26 mouse cellular contexts compared by ENCODE assay signal in genomic region chr2:12746856-12747255, GRCm38 (mm10).
DNase-seq lines count a peak whose midpoint lies in the region; ATAC-seq lines count a peak whose summit lies in the region.
"Had no signal": no experiment of that assay in that cellular context is flagged by ENCODE, and none has a peak within 500 bp of the region (broad histone marks: within the 10 kb centered on the region; RNA-seq: fewer than 3 reads in every experiment).

No protein-coding gene starts in this region.

- H3K27ac ChIP-seq in heart, embryonic 16.5 days (ENCODE audit: low read length) = peak overlapping the region; percentile 66
- H3K27ac ChIP-seq in forebrain, embryonic 14.5 days (ENCODE audit: low read depth, low read length) = no peak overlapping the region
- H3K27ac ChIP-seq: embryonic facial prominence, embryonic 13.5 days; liver, embryonic 12.5 days; lung, embryonic 15.5 days; macrophage; midbrain, embryonic 12.5 days; neural tube, embryonic 15.5 days; stomach, postnatal 0 days had no signal

- DNase-seq in heart, postnatal 36 days = no peak
- DNase-seq in frontal cortex, postnatal 36 days (ENCODE audit: low spot score in 2 of 2) = peak; percentile 11 to 70
- peak; percentile 31 to 43 for DNase-seq in layer of hippocampus, postnatal 14 days (ENCODE audit: low spot score in 2 of 2)
- DNase-seq in right cerebral cortex, postnatal 25 days = peak; percentile 27
- DNase-seq in forebrain, embryonic 14.5 days (ENCODE audit: low spot score) = no peak
- no peak for DNase-seq in B cell, adult 2 months
- DNase-seq: adrenal gland, postnatal 25 days; cerebellum, adult 8-10 months; forebrain, postnatal 0 days; gastrocnemius, postnatal 25 days; kidney, adult 8-10 months; kidney, postnatal 4 days; thymus, postnatal 36 days had no signal

- WGBS in heart, embryonic 16.5 days = 37% methylated on average over 1 of the region's 1 CpGs
- 68% methylated on average over 1 of the region's 1 CpGs for WGBS in forebrain, embryonic 14.5 days

- no peak overlapping the region for H3K4me2 ChIP-seq in heart, embryonic 16.5 days (ENCODE audit: low read depth, low read length)
- no peak overlapping the region for H3K4me2 ChIP-seq in forebrain, embryonic 14.5 days (ENCODE audit: low read length)
- H3K4me2 ChIP-seq: embryonic facial prominence, embryonic 13.5 days; heart, embryonic 12.5 days; liver, embryonic 12.5 days; lung, embryonic 15.5 days; midbrain, embryonic 12.5 days; neural tube, embryonic 15.5 days had no signal

- H3K36me3 ChIP-seq in heart, embryonic 16.5 days (ENCODE audit: control insufficient read depth, insufficient read depth) = no peaks in the 10 kb centered on the region
- no peaks in the 10 kb centered on the region for H3K36me3 ChIP-seq in forebrain, embryonic 14.5 days (ENCODE audit: control insufficient read depth, insufficient read depth, low read length)
- H3K36me3 ChIP-seq: embryonic facial prominence, embryonic 13.5 days; heart, embryonic 12.5 days; liver, embryonic 12.5 days; lung, embryonic 15.5 days; midbrain, embryonic 12.5 days; neural tube, embryonic 15.5 days had no signal

- H3K9ac ChIP-seq in heart, embryonic 16.5 days (ENCODE audit: low read length) = no peak overlapping the region
- H3K9ac ChIP-seq in forebrain, embryonic 14.5 days (ENCODE audit: low read length) = no peak overlapping the region
- H3K9ac ChIP-seq: embryonic facial prominence, embryonic 13.5 days; forebrain, postnatal 0 days; heart, embryonic 12.5 days; liver, embryonic 12.5 days; lung, embryonic 15.5 days; midbrain, embryonic 12.5 days; neural tube, embryonic 15.5 days had no signal

- H3K27me3 ChIP-seq in heart, embryonic 16.5 days (ENCODE audit: control insufficient read depth, insufficient read depth, low read length) = no peaks in the 10 kb centered on the region
- H3K27me3 ChIP-seq in forebrain, embryonic 14.5 days (replicated peaks; ENCODE audit: control insufficient read depth, insufficient read depth, low read length) = no peaks in the 10 kb centered on the region
- H3K27me3 ChIP-seq: embryonic facial prominence, embryonic 13.5 days; heart, embryonic 12.5 days; liver, embryonic 12.5 days; lung, embryonic 15.5 days; midbrain, embryonic 12.5 days; neural tube, embryonic 15.5 days; Patski had no signal

- ATAC-seq in heart, embryonic 16.5 days (replicated peaks; ENCODE audit: extremely low read depth, insufficient read depth, low FRiP score) = no peak
- ATAC-seq in forebrain, embryonic 14.5 days = no peak
- ATAC-seq: activated CD4-positive, CD25-positive, alpha-beta regulatory T cell, adult 4 months; forebrain, postnatal 0 days; inflammation-experienced regulatory T-cells, adult 6 months; liver, embryonic 12.5 days; Patski had no signal

- H3K4me3 ChIP-seq in heart, embryonic 16.5 days (ENCODE audit: low read length) = no peak overlapping the region
- no peak overlapping the region for H3K4me3 ChIP-seq in forebrain, embryonic 14.5 days (ENCODE audit: low read depth, low read length)
- H3K4me3 ChIP-seq: embryonic facial prominence, embryonic 13.5 days; heart, embryonic 12.5 days; liver, embryonic 12.5 days; lung, embryonic 15.5 days; midbrain, embryonic 12.5 days; myocyte; neural tube, embryonic 15.5 days had no signal

- intact Hi-C loops in heart, postnatal 36 days (cut with DNase I) = no loop called here

- peaks cover 6% of the 10 kb centered on the region; the same call in 1 of the 2 replicates for H3K4me1 ChIP-seq in heart, embryonic 16.5 days (ENCODE audit: control insufficient read depth, insufficient read depth, low read length)
- no peaks in the 10 kb centered on the region for H3K4me1 ChIP-seq in forebrain, embryonic 14.5 days (ENCODE audit: control insufficient read depth, insufficient read depth, low read length)
- H3K4me1 ChIP-seq: embryonic facial prominence, embryonic 13.5 days; liver, embryonic 12.5 days; lung, embryonic 15.5 days; midbrain, embryonic 12.5 days; neural tube, embryonic 15.5 days had no signal

- no peaks in the 10 kb centered on the region for H3K9me3 ChIP-seq in heart, embryonic 16.5 days (replicated peaks; ENCODE audit: control insufficient read depth, low read length)
- H3K9me3 ChIP-seq in forebrain, embryonic 14.5 days (replicated peaks; ENCODE audit: control insufficient read depth, low read length) = no peaks in the 10 kb centered on the region
- H3K9me3 ChIP-seq: embryonic facial prominence, embryonic 13.5 days; heart, embryonic 12.5 days; liver, embryonic 12.5 days; lung, embryonic 15.5 days; midbrain, embryonic 12.5 days; neural tube, embryonic 15.5 days had no signal

Comparison
In these comparisons a context has a peak if more than half of its experiments do, and no peak if none do; other contexts are left out.
1. DNase-seq: peak in frontal cortex, postnatal 36 days (2 of 2), layer of hippocampus, postnatal 14 days (2 of 2) and right cerebral cortex, postnatal 25 days (single experiment); none in heart, postnatal 36 days (0 of 2), forebrain, embryonic 14.5 days (single experiment) and B cell, adult 2 months (0 of 2).